Mouse (Mus musculus) E14TG2a.4 (cell line): ENCODE measurements around the gene Ell.

Experiments
- CTCF ChIP-seq: conservative IDR thresholded peaks from 2 replicates; pipeline ENCODE4 v1.5.1; 2014; ENCODE audit warnings: low read length
- NANOG ChIP-seq: IDR thresholded peaks from 2 replicates; pipeline ENCODE4 v1.6.1; 2014; ENCODE audit warnings: borderline replicate concordance, low read length, mixed read lengths
- POU5F1 ChIP-seq: IDR thresholded peaks from 2 replicates; pipeline ENCODE4 v1.6.1; 2014; ENCODE audit warnings: low read length, borderline replicate concordance

DNA sequence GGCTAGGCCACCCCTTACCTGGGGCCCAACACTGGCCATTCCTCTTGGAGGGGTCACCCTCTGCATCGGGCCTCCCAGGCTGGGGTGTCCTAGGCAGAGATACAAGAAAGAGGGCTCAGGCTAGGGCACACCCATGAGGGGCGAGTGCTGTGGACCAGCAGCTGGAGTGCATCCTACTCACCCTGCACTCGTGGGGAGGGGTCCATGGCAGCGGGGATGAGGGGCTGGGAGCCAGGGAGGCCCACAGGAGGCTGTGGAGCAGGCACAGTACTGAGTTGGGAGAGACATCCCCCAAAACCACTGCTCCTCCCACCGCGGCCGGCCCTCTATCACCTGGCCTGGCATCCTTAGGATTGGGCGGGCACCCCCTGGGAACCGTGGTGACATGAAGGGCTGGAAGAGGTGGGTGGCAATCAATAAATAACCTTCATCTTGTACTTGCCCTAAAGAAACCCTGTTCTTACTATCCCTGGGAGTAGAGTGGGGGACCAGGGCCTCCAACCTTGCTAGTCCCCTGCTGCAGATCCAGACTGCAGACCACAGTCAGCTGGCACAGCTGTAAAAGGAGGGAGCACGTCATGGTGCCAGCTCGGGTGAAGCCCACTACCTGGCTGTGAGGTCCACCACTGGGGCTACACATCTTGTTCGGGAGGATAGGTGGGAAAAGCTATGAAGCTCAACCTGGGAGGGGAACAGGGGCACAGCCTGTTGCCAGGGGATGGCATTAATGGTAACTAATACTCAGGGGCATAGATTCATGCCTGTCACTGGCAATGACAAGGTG, 60.4 kb downstream of the Ell start:
- no peak for TF ChIP-seq CTCF
- no peak for TF ChIP-seq POU5F1
- no peak for TF ChIP-seq NANOG
